Mouse (Mus musculus): Measurements from ENCODE around the gene Cdhr3.

Cdhr3 gene

DNA sequence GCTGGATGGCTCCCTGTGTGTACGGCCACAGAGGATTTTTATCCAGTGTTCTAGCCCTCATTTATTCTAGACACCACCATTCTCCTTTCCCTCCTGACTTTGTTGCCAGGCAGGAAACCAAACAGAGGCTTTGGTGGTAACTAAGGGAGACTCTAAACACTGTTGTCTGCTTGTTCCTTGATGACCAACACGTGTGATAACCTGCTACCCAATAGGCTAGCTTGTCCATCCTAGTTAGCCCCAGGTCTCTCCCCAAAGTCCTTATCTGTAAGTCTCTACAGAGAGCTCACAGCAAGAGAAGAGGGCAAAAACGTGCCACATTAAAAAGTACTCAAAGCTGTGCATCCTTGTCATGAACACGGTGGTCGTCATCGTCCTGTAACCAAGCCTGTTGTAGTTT, at the start of gene Cdhr3:
TSS of gene Cdhr3 (minus strand) at position 101 of the 400 bp plus-strand sequence.
- no peak for DNase-seq

- no peak for DNase-seq
These were observed 46.4 kb upstream of the Cdhr3 start for GRCm38 (mm10) chr12:33139083-33139482.

GRCm38 (mm10) chr12:33137857-33138256, 45.2 kb upstream of the Cdhr3 start:
- DNase-seq: no peak

DNA sequence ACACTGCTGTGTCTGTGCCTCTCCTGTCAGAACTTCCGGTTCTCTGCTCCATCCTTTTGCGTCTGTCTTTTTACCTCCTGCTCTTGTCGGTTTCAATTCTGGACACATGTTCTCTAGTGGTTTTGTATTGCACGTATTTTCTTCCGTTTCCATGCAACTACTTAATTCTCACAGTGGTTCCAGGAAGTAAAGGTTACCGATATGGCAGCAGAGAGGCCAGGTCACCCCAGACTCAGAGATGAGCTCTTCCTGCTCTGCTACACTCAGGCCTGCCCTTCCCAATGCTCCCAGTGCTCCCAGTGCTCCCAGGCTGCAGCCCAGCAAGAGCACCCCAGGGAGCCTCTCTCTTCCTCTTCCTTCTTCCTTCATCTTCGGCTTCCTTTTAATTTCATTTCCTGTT, 39.1 kb upstream of the Cdhr3 start:
- no peak for DNase-seq

DNA sequence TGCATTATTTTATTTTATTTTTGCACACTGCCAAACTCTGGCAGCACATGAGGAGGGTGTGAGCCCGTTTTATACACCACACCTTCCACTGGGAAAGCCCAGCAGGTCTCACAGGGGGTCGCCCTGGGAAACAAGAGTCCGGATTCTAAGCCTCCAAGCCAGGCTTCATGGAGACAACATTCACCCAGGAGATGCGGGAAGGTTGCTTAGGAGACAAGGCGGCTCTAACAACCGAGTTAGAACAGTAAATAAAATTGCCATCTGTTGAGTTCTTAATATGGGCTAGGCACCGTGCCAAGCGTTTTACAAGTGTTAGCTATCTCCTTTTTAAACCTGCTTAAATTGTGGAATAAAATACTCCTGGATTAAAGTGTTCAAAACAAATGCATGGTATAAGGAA, 37.7 kb upstream of the Cdhr3 start:
- DNase-seq: no peak

DNA sequence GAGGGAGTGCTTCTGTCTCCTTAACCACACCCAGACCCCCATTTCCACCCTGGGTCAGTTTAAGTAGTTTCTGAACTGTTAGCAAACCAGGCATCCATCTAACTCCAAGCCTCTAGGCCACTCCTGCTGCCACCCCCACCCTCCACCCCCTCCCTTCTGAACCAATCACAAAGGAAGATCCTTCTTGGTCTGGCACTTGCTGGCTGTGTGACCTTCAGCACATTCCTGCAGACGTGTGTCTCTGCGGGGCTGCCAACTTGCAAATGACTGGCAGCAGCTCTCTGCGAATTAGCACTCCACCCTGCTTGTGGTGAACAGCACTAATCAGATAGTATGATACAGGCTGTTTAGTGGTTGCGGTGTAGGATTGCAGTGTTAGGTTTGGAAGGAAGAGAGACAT, 36.7 kb upstream of the Cdhr3 start:
- DNase-seq: peak; percentile 31 to 56

DNA sequence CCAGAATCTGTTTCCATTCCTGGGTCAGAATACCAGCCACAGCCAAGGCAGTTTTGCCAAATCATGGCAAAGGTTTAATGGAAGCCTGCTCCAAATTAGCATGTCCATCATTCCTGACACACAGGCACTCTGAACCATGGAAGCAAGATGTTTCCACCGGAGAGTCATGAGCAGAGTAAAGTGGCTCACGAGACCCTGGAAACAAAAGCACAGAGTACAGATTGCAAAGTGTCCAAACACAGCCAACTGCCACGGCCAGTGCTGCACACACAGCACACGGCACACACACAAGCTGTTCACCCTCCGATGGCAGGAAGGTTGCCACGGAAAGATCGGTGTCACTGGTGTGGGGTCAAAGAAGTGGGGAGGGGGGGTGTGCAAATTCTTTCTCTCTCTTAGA, 36.0 kb upstream of the Cdhr3 start:
- DNase-seq: no peak

DNA sequence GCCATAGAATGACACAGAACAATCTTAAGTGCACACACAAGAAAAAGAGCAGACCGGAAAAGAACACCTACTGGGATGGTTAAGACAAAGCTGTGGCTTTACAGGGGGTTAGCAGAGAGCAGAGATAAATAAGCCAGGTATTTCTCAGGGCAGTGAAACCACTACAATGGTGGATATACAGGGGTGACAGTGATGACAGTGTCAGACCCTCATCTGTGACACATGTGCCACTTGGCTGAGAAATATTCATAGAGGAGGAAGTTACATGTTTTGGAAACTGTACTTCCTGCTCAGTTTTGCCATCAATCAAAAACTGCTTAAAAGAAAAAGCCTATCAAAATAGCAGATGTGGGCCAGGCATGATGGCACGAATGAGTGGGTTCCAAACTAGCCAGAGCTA, 35.4 kb upstream of the Cdhr3 start:
- DNase-seq: no peak

DNA sequence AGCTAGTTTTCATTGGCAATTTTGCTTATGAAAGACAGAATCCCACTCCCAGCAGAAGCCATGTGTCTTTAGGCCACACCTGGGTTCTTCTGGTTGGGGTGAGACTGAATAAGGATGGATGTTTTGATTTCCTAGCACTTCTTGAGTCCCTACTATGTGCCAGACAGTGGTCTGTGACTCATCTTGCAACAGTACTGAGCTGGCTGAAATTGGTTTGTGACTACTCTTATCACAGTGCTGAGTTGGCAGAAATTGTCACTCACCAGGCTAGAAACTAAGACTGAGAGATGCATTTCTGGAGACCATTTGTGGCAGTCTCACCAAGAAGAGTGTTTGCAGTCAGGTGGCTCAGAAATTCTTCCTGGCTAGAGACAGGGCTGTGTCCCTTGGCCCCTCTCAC, 33.6 kb upstream of the Cdhr3 start:
- no peak for DNase-seq

GRCm38 (mm10) chr12:33125594-33126227, 33.0 kb upstream of the Cdhr3 start:
- no peak for DNase-seq

DNA sequence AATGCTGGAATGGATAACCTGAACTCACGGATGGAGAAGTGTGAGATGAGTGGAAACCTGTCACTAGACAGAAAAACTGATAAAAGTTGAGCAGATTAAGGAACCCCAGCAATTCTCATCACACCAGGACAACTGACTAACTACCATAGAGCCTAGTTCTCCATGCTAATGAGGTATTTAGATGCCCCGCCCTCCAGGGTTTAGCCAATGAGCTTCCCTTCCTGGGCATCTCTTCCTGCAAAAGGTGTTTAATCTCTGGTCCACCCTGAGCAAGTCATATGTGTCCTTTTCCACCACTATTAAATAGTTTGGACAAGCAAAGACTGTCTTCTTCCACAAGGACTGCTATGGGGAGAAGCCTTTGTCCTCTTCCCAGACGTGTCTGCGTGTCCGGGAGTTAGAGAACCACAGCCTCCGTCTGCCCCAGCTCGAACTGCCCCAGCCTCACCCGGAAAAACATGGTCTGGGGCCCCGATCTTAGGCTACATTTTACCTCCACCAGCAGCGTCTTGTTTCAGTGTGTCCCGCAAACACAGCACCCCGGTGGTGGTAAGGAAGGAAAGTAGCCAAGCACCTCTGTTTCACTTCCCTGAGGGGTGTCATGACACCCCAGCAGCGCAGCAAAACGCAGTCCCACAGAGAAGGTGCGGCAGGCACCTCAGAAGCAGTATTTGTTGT, 26.1 kb upstream of the Cdhr3 start:
- no peak for DNase-seq

DNA sequence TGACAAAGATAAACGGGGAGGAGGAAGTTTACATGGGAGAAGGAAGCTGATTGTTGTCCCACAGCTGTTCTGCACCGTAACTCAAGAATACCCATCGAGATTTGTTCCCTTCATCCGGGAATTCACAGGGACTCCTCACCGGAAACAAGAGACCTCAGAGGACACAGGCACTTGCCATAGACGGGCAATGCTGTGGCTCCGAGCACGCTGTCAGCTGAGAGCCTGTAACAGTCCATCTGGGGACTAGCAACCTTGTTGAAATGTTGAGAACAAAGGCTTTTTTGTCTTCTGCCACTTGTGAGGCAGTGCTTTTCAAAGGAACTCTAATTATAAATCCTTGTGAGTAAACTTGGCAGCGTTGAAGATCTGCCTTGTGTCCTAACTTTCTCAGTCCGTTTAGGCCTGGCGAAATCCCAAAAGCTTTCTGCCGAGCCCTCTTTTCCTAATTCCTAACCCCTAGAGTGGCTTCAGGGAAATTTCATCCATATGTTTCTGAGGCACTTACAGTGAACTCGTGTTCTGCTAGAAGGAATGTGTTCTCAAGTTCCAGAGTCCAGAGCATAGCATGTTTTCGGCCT, 18.3 kb upstream of the Cdhr3 start:
- peak; percentile 8 for DNase-seq

DNA sequence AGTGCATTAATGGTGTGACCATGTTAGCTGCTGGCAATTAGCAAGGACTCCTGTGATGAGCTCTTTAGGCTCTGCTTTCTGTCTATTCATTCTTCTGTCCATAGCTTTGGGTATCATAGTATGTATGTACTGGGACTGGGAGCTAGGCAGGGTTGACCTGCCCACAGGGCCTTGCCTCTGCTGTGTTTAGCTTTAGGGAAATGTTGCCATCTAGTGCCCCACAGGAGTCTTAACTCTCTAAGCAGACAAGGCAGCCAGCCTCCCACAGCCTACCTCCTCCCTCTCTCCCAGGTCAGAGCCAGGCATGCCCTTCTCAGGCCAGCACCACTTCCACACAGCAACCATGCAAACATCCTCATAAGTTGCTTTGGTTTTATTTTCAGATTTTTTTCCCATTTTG, 16.9 kb upstream of the Cdhr3 start:
- DNase-seq: peak; percentile 8

DNA sequence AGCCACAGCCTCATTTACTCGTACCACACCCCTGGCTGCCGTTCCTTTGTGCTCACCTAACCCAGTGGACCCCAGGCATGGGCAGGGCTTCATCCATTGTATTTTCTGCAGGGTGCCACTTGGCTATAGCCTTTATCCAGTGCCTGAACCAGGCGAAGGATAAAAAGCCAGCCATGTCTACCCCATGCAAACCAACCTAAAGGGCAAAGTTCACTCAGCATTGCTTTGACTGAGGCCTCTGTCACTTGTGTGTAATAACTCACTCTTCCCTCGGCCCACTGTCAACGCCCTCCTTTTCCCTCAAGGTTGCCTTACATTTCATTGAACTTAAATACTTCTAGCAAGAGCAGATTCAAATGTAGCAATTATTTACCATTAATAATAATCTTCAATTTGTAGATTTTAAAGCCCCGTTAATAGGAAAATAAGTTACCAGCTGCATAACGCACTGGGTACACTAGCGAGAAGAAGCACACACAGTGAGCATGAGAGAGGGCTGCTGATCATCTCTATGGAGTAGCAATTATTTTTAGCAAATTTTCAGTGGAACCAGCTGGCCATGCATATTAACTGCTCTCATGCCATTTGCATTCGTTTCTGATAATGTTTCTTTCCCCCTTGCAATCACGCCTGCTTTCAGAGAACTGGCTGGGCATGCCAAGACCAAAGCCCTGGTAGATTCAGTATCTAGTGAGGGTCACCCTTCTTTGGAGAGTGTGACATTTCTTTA, 13.9 kb upstream of the Cdhr3 start:
- DNase-seq: no peak

GRCm38 (mm10) chr12:33105724-33106123, 13.0 kb upstream of the Cdhr3 start:
- no peak for DNase-seq

- DNase-seq: no peak
These were observed 9.9 kb upstream of the Cdhr3 start for GRCm38 (mm10) chr12:33102342-33103115.

DNA sequence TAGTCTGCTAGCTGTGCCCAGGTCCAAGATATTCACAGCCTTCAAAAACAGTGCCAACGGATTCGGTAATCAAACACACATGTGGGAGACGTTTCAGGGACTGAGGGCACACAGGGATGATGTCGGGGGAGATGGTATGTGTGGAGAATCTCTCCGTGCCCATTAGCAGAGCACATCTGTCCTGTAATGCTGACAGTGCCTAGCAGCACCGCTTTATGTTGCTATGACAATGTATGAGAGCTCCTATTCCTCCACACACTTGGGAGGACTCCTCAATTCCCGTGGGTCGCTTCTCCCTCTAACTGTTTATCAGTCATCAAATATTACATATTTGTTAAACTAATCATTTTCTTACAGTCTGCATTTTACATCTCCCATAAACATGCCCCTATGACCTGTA, 9.0 kb upstream of the Cdhr3 start:
- no peak for DNase-seq

DNA sequence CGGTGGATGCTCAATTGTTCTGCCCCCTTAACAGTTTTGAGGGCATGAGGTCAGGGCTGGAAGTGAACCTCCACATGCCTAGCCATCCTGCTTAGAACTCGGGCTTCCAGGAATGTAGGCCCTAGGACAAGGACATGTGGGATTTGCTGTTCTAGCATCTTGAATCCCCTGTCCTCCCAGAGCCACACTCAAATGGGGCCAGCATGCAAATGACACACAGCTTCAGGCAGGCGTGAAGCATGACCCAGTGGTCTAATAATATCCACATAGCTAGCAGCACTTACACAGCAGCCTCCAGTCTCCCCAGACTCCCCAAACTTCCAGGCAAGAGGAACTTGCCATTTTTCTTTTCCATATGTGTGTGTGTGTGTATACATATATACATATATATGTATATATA, 3.3 kb upstream of the Cdhr3 start:
- DNase-seq: no peak

DNA sequence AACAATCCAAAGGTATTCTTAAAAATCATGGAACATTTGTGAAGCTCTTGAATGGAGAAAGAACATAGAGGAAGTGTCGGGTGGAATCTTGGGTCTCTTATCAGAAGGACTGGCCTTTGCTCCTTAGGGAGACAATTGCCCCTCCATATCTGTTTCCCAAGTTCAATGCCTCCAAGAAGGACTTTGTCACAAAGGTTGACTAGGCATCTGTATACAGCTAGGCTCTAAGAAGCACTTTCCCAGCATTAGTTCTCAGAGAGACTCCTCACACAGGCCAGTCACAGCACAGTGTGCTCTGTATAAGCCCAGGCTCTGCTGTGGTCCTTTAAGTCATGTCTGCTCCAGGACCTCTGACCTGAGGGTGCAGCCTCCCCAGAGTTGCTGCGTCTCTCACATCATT, 479 bp downstream of the Cdhr3 start:
- no peak for DNase-seq

- no peak for DNase-seq
These were observed 6.5 kb downstream of the Cdhr3 start for GRCm38 (mm10) chr12:33086151-33086550.

DNA sequence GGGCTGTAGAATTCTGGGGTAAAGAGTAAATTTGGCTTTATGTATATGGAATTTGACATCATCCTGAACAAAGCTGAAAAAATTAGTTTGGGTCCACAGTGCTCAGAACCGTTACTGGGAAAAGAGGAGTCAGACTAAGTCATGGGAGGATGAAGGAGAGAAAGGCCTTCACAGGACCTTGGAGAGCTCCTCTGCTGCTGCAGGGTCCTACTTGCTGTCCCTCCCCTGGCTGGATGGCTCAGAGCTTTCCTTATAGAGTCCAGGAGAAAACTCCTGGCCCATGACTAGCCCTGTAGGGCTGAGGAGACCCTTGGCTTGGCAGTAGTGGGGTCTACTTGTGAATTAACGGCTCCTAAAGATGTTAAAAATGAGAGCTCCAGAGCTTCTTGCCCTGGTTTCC, 8.0 kb downstream of the Cdhr3 start:
- DNase-seq: no peak

GRCm38 (mm10) chr12:33083362-33083761, 9.3 kb downstream of the Cdhr3 start:
- peak; percentile 9 to 28 for DNase-seq

GRCm38 (mm10) chr12:33076309-33076708, 16.4 kb downstream of the Cdhr3 start:
- DNase-seq: no peak

Data from kidney, adult 8-10 months (tissue).